Mouse (Mus musculus): ENCODE results near the gene Edem2.

Edem2 gene

DNA sequence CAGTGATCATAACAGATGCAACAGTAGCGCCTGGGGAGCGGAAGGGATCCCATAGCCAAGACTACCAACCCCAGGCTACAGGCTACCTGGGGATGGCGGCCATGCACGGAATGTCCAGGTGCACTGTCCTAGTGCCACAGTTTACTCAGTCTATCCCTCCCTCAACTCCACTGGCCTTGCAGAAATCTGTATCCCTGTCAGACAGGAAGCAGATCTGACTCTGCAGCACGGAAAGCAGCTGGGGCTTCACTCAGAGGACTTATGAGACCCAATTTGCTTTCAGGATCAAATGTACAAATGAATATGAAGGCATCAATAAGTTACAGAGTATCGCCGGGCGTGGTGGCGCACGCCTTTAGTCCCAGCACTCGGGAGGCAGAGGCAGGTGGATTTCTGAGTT, 41.5 kb downstream of the Edem2 start:
- no peak for DNase-seq (ENCODE audit: low spot score in 2 of 2)

GRCm38 (mm10) chr2:155686572-155686971, 42.7 kb downstream of the Edem2 start:
- DNase-seq (ENCODE audit: low spot score in 2 of 2) = no peak

DNA sequence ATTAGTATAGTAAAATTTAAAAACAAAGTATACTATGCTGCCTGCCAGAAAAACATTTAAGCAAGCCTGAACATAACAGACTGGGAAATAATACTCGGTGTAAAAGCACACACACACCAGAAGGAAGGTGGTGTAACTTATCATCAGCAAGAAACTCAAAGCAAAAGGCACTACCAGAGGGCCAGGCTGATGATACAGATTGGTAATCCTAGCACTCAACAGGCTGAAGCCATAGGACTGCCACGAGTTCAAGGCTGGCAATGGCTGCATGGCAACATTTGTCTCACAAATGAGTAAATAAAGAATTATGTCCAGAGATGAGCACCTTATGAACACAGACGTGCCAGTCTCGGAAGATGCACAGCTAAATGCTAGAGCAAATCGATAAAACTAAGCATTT, 45.5 kb downstream of the Edem2 start:
- DNase-seq (ENCODE audit: low spot score in 2 of 2) = no peak

DNA sequence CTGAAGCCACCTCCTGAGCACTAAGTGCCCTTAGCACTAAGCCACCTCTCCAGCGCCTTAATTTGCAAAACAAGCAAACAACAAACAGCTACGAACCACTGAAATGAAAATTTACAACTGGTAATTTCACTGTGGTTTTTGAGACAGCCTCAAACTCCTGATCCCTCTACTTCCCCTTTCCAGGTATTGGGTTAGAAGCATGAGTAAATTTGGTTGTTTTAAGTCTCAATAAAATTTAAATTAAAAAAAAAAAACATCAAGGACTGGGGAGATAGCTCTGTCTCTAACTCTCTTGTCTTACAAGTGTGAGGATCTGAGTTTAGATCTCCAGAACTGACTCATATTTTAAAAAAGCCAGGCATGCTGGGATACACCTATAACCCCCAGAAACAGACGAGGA, 46.1 kb downstream of the Edem2 start:
- DNase-seq (ENCODE audit: low spot score in 2 of 2) = no peak

DNA sequence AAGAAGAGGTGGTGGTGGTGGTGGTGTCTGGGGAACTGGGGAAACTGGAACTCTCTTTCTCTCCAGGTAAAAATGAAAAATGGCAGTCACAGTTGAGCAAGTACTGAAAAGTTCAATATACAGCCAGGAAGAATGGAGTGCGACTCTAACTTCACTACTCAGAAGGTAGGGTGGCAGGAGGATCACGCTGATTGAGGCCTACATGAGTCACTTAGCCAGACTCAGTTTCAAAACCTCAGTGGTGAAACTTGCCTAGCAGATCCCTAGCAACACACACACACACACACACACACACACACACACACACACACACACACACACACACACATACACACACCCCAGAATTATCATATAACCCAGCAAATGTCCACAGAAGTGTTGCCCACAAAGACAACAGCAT, 47.4 kb downstream of the Edem2 start:
- no peak for DNase-seq (ENCODE audit: low spot score in 2 of 2)

DNA sequence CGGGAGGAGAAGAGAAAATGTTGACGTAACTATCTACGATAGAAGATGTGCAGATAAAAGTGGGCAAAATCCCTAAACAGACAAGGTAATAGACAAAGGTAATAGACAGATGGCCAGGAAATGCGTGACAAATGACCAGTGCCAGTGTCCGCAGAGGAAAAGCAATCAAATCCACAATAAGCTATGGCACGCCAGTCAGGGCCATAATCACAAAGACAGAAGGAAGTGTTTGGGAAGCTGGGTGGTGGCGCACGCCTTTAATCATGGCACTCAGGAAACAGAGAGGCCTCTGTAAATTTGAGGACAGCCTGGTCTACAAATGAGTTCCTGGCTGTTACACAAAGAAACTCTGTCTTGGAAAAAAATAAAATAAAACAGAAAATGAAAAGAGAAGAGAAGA, 48.1 kb downstream of the Edem2 start:
- no peak for DNase-seq (ENCODE audit: low spot score in 2 of 2)

DNA sequence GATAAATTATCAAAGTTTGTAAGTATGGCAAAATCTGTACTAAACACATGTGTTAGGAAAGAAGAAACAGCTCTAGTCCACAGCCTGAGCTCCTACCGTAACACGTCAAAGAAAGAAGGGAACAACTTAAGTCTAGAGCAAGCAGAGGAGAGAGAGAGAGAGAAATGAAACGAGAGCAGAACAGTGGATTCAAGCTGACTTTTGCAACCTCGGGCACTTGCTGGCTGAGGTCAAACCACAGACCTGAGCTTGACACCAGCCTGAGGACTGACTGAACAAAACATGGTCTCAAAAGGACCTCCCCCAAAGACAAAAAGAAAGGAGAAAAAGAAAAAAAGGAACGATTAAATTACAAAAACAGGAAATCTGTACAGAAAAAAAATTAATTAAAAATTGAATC, 48.7 kb downstream of the Edem2 start:
- DNase-seq (ENCODE audit: low spot score in 2 of 2) = no peak

DNA sequence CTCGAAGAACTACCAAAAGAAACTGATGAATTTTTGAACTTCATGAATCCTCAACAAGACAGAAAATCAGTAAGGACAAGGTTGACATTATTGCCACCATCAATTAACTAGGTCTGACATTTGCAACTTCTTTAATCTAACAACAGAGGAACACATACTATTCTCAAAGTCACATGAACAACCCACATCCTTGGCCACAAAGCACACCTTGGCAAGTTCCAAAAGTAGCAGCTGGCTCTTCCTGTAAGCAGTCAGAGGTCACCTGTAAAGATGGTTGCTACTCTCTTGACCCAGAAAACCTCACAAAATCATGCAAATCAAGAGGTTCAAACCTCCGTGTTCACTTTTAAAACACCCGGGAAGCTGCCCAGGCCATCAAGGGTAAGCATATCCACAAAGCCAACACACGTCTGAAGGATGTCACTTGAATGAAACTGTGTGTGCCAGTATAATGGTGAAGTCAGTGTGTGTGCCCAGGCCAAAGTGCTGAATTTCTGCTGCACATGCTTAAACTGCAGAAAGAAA, 49.6 kb downstream of the Edem2 start:
- no peak for DNase-seq (ENCODE audit: low spot score in 2 of 2)

DNA sequence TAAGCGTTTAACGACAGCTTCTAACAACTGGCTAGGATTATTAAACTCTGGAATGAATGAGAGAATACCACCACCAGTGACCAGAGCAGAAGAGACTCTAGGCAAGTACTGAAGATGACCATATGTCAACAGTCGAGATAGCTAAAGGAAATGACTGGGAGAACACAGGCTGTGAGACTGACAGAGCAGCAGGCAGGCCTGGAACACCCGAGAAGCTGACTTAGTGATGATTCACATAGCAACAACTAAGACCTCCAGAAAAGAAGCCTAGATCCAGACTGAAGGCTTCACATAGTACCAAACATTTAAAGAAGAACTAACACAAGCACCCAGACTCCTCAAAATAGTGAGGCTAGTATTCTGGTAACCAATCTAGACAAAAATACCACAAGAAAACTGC, 54.2 kb downstream of the Edem2 start:
- DNase-seq (ENCODE audit: low spot score in 2 of 2) = no peak

GRCm38 (mm10) chr2:155673546-155673945, 55.7 kb downstream of the Edem2 start:
- DNase-seq (ENCODE audit: low spot score in 2 of 2) = no peak

GRCm38 (mm10) chr2:155671236-155671635, 58.0 kb downstream of the Edem2 start:
- no peak for DNase-seq (ENCODE audit: low spot score in 2 of 2)

DNA sequence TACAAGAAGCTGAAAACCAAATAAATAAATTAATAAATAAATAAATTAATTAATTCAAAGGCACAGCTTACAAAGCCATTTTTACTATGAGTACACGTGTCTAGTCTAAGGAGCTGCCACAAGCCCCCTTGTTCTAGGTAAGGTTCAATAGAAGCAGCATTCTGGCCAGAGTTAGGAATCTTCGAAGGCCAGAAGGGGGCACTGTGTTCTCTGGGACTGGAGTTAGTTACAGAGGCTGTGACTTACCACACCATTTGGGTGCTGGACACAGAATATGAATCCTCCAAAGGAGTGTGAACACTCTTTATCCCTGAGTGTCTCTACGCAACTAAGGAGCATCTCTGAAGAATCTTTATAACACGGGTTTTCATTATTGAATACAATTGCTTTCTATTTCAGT, 60.8 kb downstream of the Edem2 start:
- DNase-seq (ENCODE audit: low spot score in 2 of 2) = no peak

GRCm38 (mm10) chr2:155667881-155668280, 61.4 kb downstream of the Edem2 start:
- DNase-seq (ENCODE audit: low spot score in 2 of 2) = no peak

DNA sequence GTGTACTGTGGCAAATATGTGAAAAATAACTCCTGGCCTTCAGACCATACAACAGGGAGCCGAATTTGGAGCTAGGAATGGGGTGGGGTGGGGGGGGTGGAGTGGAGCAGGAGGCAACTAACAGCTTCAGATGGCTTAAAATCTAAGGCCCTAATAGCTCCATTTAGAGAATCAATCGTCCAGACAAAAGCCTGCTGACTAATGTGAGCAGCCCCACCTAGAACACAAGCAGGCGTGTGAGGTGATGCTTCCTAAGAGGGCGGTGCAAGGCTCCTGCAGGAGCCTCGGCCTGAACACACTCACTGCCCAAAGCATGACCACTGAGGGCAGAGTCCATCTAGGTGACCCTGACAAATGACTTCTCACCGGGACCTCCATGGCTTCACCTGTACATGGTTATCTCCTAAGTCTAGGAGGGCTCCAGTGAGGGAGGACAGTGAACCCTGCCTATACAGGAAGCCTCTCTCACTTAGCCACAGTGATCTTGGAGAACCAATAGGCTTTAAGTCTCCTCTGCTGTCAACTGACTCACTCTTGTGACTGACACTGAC, 65.3 kb downstream of the Edem2 start:
- DNase-seq (ENCODE audit: low spot score in 2 of 2) = no peak

DNA sequence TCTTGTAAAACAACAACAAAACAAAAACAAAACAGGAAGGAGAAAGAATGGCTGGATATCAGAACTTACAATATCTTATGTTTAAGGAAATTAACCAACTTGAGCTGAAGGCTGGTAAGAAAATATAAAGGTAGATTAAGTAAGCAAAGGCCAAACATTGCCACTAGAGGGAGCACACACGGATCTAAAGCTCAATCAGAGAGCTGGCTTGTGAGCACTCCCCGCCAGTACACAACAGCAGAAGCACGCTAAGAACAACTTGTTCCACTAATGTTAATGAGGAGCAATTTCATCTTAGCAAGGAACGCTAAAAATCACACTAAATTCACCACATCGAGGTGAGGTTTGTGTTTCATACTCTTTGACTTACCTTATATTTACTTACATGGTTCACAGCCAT, 66.2 kb downstream of the Edem2 start:
- peak in 1 of 2 experiments; percentile 48 for DNase-seq (ENCODE audit: low spot score in 2 of 2)

- DNase-seq (ENCODE audit: low spot score in 2 of 2) = no peak
These were observed 66.9 kb downstream of the Edem2 start for GRCm38 (mm10) chr2:155662390-155662789.

DNA sequence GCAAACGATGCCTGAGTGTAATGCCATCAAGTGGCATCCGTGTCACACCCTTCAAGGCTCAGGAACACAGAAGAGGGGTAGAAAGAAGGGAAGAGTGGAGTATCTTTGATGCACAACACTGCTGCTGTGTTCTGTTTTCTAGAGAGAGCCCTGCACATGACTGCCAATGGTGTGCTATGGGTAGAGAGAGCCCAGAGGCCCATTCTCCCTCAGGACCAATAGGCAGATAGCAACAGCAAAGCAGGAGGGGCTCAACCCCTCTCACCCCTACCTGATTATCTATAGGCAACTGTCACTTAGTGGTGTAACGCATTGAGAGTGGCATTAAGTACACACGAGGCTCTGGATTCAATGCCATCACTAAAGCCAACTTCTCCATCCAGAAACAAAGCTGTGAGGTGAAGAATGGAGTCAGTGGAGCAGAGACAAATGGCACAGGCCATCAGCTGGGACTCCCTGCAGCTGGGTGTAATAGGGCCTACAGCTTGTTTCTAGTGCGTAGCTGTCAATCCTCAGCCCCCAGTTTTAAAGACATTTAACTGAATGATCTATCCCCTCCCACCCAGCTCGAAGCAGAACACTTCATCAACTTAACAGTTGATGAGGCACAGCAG, 73.4 kb downstream of the Edem2 start:
- no peak for DNase-seq (ENCODE audit: low spot score in 2 of 2)

DNA sequence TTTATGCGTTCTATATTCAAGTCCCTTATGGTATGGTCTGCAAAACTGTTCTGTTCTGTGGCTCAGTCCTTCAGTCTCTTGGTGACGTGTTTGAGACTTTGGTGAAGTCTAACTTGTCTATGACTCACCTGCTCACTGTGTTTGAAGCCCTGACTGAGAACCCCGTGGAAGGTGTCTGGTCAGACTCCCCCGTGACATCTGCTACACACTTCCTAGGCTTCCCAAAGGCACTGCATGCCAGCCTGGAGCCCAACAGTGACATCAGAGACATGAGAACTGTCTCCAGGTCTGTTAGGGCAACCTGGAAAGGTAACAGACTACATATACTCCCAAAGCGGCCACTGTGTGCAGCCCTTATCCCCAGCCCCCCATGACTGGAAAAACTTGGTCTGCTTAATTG, 76.7 kb downstream of the Edem2 start:
- DNase-seq (ENCODE audit: low spot score in 2 of 2) = no peak

Measured in frontal cortex, postnatal 14 days (tissue).